Mouse (Mus musculus): ENCODE data around the gene Cyp3a57.
"Not testable (repeated sequence)": the region's sequence is repeated elsewhere in the genome, so short reads cannot be mapped to it uniquely, and the experiment has no call there.

Cyp3a57 gene

GRCm38 (mm10) chr5:145344941-145345340 is at the start of gene Cyp3a57:
Gene Cyp3a57, plus strand, starts transcription at chr5:145345279.
- DNase-seq: no peak

GRCm38 (mm10) chr5:145300469-145300868 is 44.6 kb upstream of the Cyp3a57 start:
- DNase-seq: no peak

- not testable (repeated sequence) for DNase-seq
Measured at GRCm38 (mm10) chr5:145301796-145302195, 43.3 kb upstream of the Cyp3a57 start.

- DNase-seq: no peak
Measured at GRCm38 (mm10) chr5:145302424-145302823, 42.7 kb upstream of the Cyp3a57 start.

- not testable (repeated sequence) for DNase-seq
Measured at GRCm38 (mm10) chr5:145306953-145307352, 38.1 kb upstream of the Cyp3a57 start.

GRCm38 (mm10) chr5:145307811-145308210 is 37.3 kb upstream of the Cyp3a57 start:
- not testable (repeated sequence) for DNase-seq

- DNase-seq: no peak
Measured at GRCm38 (mm10) chr5:145313845-145314244, 31.2 kb upstream of the Cyp3a57 start.

- DNase-seq: no peak
Measured at GRCm38 (mm10) chr5:145317141-145317540, 27.9 kb upstream of the Cyp3a57 start.

- not testable (repeated sequence) for DNase-seq
Measured at GRCm38 (mm10) chr5:145338756-145339155, 6.3 kb upstream of the Cyp3a57 start.

GRCm38 (mm10) chr5:145349697-145350096 is 4.6 kb downstream of the Cyp3a57 start:
- no peak for DNase-seq

GRCm38 (mm10) chr5:145353081-145353480 is 8.0 kb downstream of the Cyp3a57 start:
- DNase-seq: no peak

GRCm38 (mm10) chr5:145415416-145415815 is 70.3 kb downstream of the Cyp3a57 start:
- not testable (repeated sequence) for DNase-seq

GRCm38 (mm10) chr5:145422287-145422686 is 77.2 kb downstream of the Cyp3a57 start:
- DNase-seq: no peak

- DNase-seq: no peak
Measured at GRCm38 (mm10) chr5:145431004-145431403, 85.9 kb downstream of the Cyp3a57 start.

GRCm38 (mm10) chr5:145433688-145434087 is 88.6 kb downstream of the Cyp3a57 start:
- no peak for DNase-seq

All from B cell, adult 2 months (primary cell).